Mouse (Mus musculus): ENCODE measurements around the gene Clic1. TPM values are rescaled to one million over a fixed set of nuclear protein-coding genes. Genes with fewer than 3 reads are reported as not detected.

Clic1 gene
- polyA plus RNA-seq, 1 experiment from 2014 or later: 86.4 TPM

- H3K4me3 ChIP-seq (ENCODE audit: low read depth, low read length): peak overlapping the region; percentile 92
- no peak for ATAC-seq (replicated peaks; ENCODE audit: insufficient number of reproducible peaks, low FRiP score, low TSS enrichment)
- peak overlapping the region; percentile 85 for H3K4me2 ChIP-seq
- H3K27ac ChIP-seq (ENCODE audit: low read depth, low read length): peak overlapping the region; percentile 99
- no peaks in the 10 kb centered on the region for H3K27me3 ChIP-seq (ENCODE audit: control insufficient read depth, insufficient read depth, low read length)
- H3K9me3 ChIP-seq (replicated peaks; ENCODE audit: control insufficient read depth, low read length): no peaks in the 10 kb centered on the region
- peaks cover 31% of the 10 kb centered on the region for H3K36me3 ChIP-seq (ENCODE audit: control insufficient read depth, insufficient read depth, low read length)
- H3K4me1 ChIP-seq (ENCODE audit: control insufficient read depth, insufficient read depth, low read length): peaks cover 28% of the 10 kb centered on the region
- peak overlapping the region; percentile 95 for H3K9ac ChIP-seq (ENCODE audit: low read depth, low read length)
- WGBS (ENCODE audit: insufficient replicate concordance): 76% methylated on average over 12 of the region's 12 CpGs
Observed at GRCm38 (mm10) chr17:35052271-35052798, 2.6 kb downstream of the Clic1 start.

GRCm38 (mm10) chr17:35055691-35056495 lies 6.1 kb downstream of the Clic1 start:
- H3K9me3 ChIP-seq (replicated peaks; ENCODE audit: control insufficient read depth, low read length): no peaks in the 10 kb centered on the region
- H3K36me3 ChIP-seq (ENCODE audit: control insufficient read depth, insufficient read depth, low read length): peaks cover 37% of the 10 kb centered on the region
- H3K9ac ChIP-seq (ENCODE audit: low read depth, low read length): no peak overlapping the region
- WGBS (ENCODE audit: insufficient replicate concordance): 86% methylated on average over 7 of the region's 7 CpGs
- H3K4me3 ChIP-seq (ENCODE audit: low read depth, low read length): no peak overlapping the region
- peaks cover 25% of the 10 kb centered on the region for H3K4me1 ChIP-seq (ENCODE audit: control insufficient read depth, insufficient read depth, low read length)
- no peak overlapping the region for H3K27ac ChIP-seq (ENCODE audit: low read depth, low read length)
- no peaks in the 10 kb centered on the region for H3K27me3 ChIP-seq (ENCODE audit: control insufficient read depth, insufficient read depth, low read length)
- no peak for ATAC-seq (replicated peaks; ENCODE audit: insufficient number of reproducible peaks, low FRiP score, low TSS enrichment)
- no peak overlapping the region for H3K4me2 ChIP-seq

- ATAC-seq (replicated peaks; ENCODE audit: insufficient number of reproducible peaks, low FRiP score, low TSS enrichment): no peak
- no peak overlapping the region for H3K27ac ChIP-seq (ENCODE audit: low read depth, low read length)
- H3K4me1 ChIP-seq (ENCODE audit: control insufficient read depth, insufficient read depth, low read length): peaks cover 23% of the 10 kb centered on the region
- H3K27me3 ChIP-seq (ENCODE audit: control insufficient read depth, insufficient read depth, low read length): no peaks in the 10 kb centered on the region
- WGBS (ENCODE audit: insufficient replicate concordance): 64% methylated on average over 3 of the region's 3 CpGs
- no peak overlapping the region for H3K4me2 ChIP-seq
- peaks cover 43% of the 10 kb centered on the region for H3K36me3 ChIP-seq (ENCODE audit: control insufficient read depth, insufficient read depth, low read length)
- H3K9me3 ChIP-seq (replicated peaks; ENCODE audit: control insufficient read depth, low read length): no peaks in the 10 kb centered on the region
- no peak overlapping the region for H3K9ac ChIP-seq (ENCODE audit: low read depth, low read length)
- H3K4me3 ChIP-seq (ENCODE audit: low read depth, low read length): no peak overlapping the region
Observed at GRCm38 (mm10) chr17:35057090-35057489, 7.3 kb downstream of the Clic1 start.

GRCm38 (mm10) chr17:35058316-35058715 lies 8.6 kb downstream of the Clic1 start:
- no peak for ATAC-seq (replicated peaks; ENCODE audit: insufficient number of reproducible peaks, low FRiP score, low TSS enrichment)
- H3K4me1 ChIP-seq (ENCODE audit: control insufficient read depth, insufficient read depth, low read length): peaks cover 16% of the 10 kb centered on the region
- 0 out of 2 replicates have a peak, but pooled peaks cover 4% of the 10 kb centered on the region for H3K27me3 ChIP-seq (ENCODE audit: control insufficient read depth, insufficient read depth, low read length)
- peak overlapping the region; percentile 94; the same call in 1 of the 2 replicates for H3K9ac ChIP-seq (ENCODE audit: low read depth, low read length)
- H3K9me3 ChIP-seq (replicated peaks; ENCODE audit: control insufficient read depth, low read length): no peaks in the 10 kb centered on the region
- WGBS (ENCODE audit: insufficient replicate concordance): 57% methylated on average over 9 of the region's 9 CpGs
- peak overlapping the region; percentile 77; the same call in 1 of the 2 replicates for H3K4me3 ChIP-seq (ENCODE audit: low read depth, low read length)
- H3K27ac ChIP-seq (ENCODE audit: low read depth, low read length): peak overlapping the region; percentile 91; the same call in 1 of the 2 replicates
- H3K4me2 ChIP-seq: peak overlapping the region; percentile 77
- peaks cover 39% of the 10 kb centered on the region for H3K36me3 ChIP-seq (ENCODE audit: control insufficient read depth, insufficient read depth, low read length)

GRCm38 (mm10) chr17:35058911-35059892 lies 9.4 kb downstream of the Clic1 start, which contains the start of gene Ddah2:
Gene Ddah2 (plus strand): TSS chr17:35059035.
- Histone ChIP-seq H3K4me2 (peak within 1 kb of the TSS; percentile 77), H3K9me3 (replicated peaks; ENCODE audit: control insufficient read depth, low read length) (no peaks in the 10 kb centered on the region), H3K36me3 (ENCODE audit: control insufficient read depth, insufficient read depth, low read length) (peaks cover 33% of the 10 kb centered on the region), H3K9ac (ENCODE audit: low read depth, low read length) (peak within 1 kb of the TSS; percentile 94), H3K27ac (ENCODE audit: low read depth, low read length) (peak within 1 kb of the TSS; percentile 91), H3K4me1 (ENCODE audit: control insufficient read depth, insufficient read depth, low read length) (peaks cover 16% of the 10 kb centered on the region), H3K27me3 (ENCODE audit: control insufficient read depth, insufficient read depth, low read length) (peaks cover 11% of the 10 kb centered on the region; the same call in 1 of the 2 replicates), H3K4me3 (ENCODE audit: low read depth, low read length) (peak within 1 kb of the TSS; percentile 77)
- peak; percentile 88 for ATAC-seq (replicated peaks; ENCODE audit: insufficient number of reproducible peaks, low FRiP score, low TSS enrichment)
- WGBS (ENCODE audit: insufficient replicate concordance): under 1% methylated on average over 57 of the region's 57 CpGs

GRCm38 (mm10) chr17:35060071-35060470 lies 10.3 kb downstream of the Clic1 start:
- peak overlapping the region; percentile 77 for H3K4me2 ChIP-seq
- peaks cover 19% of the 10 kb centered on the region for H3K27me3 ChIP-seq (ENCODE audit: control insufficient read depth, insufficient read depth, low read length)
- 27% methylated on average over 14 of the region's 14 CpGs for WGBS (ENCODE audit: insufficient replicate concordance)
- no peak for ATAC-seq (replicated peaks; ENCODE audit: insufficient number of reproducible peaks, low FRiP score, low TSS enrichment)
- H3K9me3 ChIP-seq (replicated peaks; ENCODE audit: control insufficient read depth, low read length): no peaks in the 10 kb centered on the region
- peaks cover 30% of the 10 kb centered on the region for H3K36me3 ChIP-seq (ENCODE audit: control insufficient read depth, insufficient read depth, low read length)
- peaks cover 20% of the 10 kb centered on the region for H3K4me1 ChIP-seq (ENCODE audit: control insufficient read depth, insufficient read depth, low read length)
- H3K27ac ChIP-seq (ENCODE audit: low read depth, low read length): no peak overlapping the region
- peak overlapping the region; percentile 77 for H3K4me3 ChIP-seq (ENCODE audit: low read depth, low read length)
- peak overlapping the region; percentile 94 for H3K9ac ChIP-seq (ENCODE audit: low read depth, low read length)

GRCm38 (mm10) chr17:35060737-35061297 lies 11.1 kb downstream of the Clic1 start:
- H3K9ac ChIP-seq (ENCODE audit: low read depth, low read length): 0 out of 2 replicates have a peak overlapping the region, but pooled peaks have one; percentile 94
- ATAC-seq (replicated peaks; ENCODE audit: insufficient number of reproducible peaks, low FRiP score, low TSS enrichment): no peak
- H3K9me3 ChIP-seq (replicated peaks; ENCODE audit: control insufficient read depth, low read length): no peaks in the 10 kb centered on the region

GRCm38 (mm10) chr17:35061299-35061698 lies 11.5 kb downstream of the Clic1 start:
- H3K4me2 ChIP-seq: no peak overlapping the region; the same call in 1 of the 2 replicates
- no peak for ATAC-seq (replicated peaks; ENCODE audit: insufficient number of reproducible peaks, low FRiP score, low TSS enrichment)
- peaks cover 27% of the 10 kb centered on the region for H3K4me1 ChIP-seq (ENCODE audit: control insufficient read depth, insufficient read depth, low read length)
- no peak overlapping the region for H3K27ac ChIP-seq (ENCODE audit: low read depth, low read length)
- no peak overlapping the region for H3K9ac ChIP-seq (ENCODE audit: low read depth, low read length)
- H3K9me3 ChIP-seq (replicated peaks; ENCODE audit: control insufficient read depth, low read length): no peaks in the 10 kb centered on the region
- H3K27me3 ChIP-seq (ENCODE audit: control insufficient read depth, insufficient read depth, low read length): peaks cover 31% of the 10 kb centered on the region
- H3K36me3 ChIP-seq (ENCODE audit: control insufficient read depth, insufficient read depth, low read length): peaks cover 22% of the 10 kb centered on the region
- 78% methylated on average over 8 of the region's 8 CpGs for WGBS (ENCODE audit: insufficient replicate concordance)
- no peak overlapping the region for H3K4me3 ChIP-seq (ENCODE audit: low read depth, low read length)

More at GRCm38 (mm10) chr17:35060737-35061297, 11.1 kb downstream of the Clic1 start:
- Histone ChIP-seq H3K27ac (ENCODE audit: low read depth, low read length) (no peak overlapping the region), H3K27me3 (ENCODE audit: control insufficient read depth, insufficient read depth, low read length) (peaks cover 26% of the 10 kb centered on the region), H3K4me1 (ENCODE audit: control insufficient read depth, insufficient read depth, low read length) (peaks cover 27% of the 10 kb centered on the region), H3K36me3 (ENCODE audit: control insufficient read depth, insufficient read depth, low read length) (peaks cover 26% of the 10 kb centered on the region), H3K4me3 (ENCODE audit: low read depth, low read length) (peak overlapping the region; percentile 77), H3K4me2 (peak overlapping the region; percentile 77)
- 62% methylated on average over 22 of the region's 22 CpGs for WGBS (ENCODE audit: insufficient replicate concordance)

Data from heart, embryonic 11.5 days (tissue).